Mouse (Mus musculus): Measurements from ENCODE around the gene Ophn1. TPM values are rescaled to one million over a fixed set of nuclear protein-coding genes. Genes with fewer than 3 reads are reported as not detected.

Gene Ophn1
- polyA plus RNA-seq (2014; fragmentation: Illumina TruSeq; extraction: RNeasy Lipid Tissue Mini Kit (QIAGEN cat#74804); ENCODE audit: low read depth, low replicate concordance): 15.5 TPM

GRCm38 (mm10) chrX:98890406-98891116 is at the start of gene Ophn1:
TSS of gene Ophn1 (minus strand) at chrX:98891025.

GRCm38 (mm10) chrX:98936101-98936500 is 45.3 kb upstream of the Ophn1 start, which contains the start of gene Yipf6:
TSS of gene Yipf6 (plus strand) at chrX:98936316.

Other genes with a start within 250 kb of the Ophn1 start
- gene Yipf6, start 45.3 kb upstream of the Ophn1 start, polyA plus RNA-seq (2014; fragmentation: Illumina TruSeq; extraction: RNeasy Lipid Tissue Mini Kit (QIAGEN cat#74804); ENCODE audit: low read depth, low replicate concordance): 145 TPM
- gene Stard8, start 112.2 kb upstream of the Ophn1 start, polyA plus RNA-seq (2014; fragmentation: Illumina TruSeq; extraction: RNeasy Lipid Tissue Mini Kit (QIAGEN cat#74804); ENCODE audit: low read depth, low replicate concordance): 15.4 TPM
- 3.8 TPM for gene Efnb1, start 245.1 kb upstream of the Ophn1 start, polyA plus RNA-seq (2014; fragmentation: Illumina TruSeq; extraction: RNeasy Lipid Tissue Mini Kit (QIAGEN cat#74804); ENCODE audit: low read depth, low replicate concordance)